Mouse (Mus musculus) limb, embryonic 12.5 days (tissue): ENCODE data around the gene Rasef. TPM values are rescaled to one million over a fixed set of nuclear protein-coding genes. Genes with fewer than 3 reads are reported as not detected.

Source experiments
- ATAC-seq: fragments of 200-750 bp; cut with Nextera tagmentation; 2 replicates; pipeline ENCODE4 v1.8.0; 2017; ENCODE audit warnings: low read depth, moderate TSS enrichment; ENCODE audit not compliant: insufficient number of reproducible peaks, insufficient read depth, low FRiP score, low TSS enrichment
- H3K27ac ChIP-seq: fragments of 300-500 bp; sonication (generic); 2 replicates; pipeline ENCODE4 v1.5.1; 2016; ENCODE audit warnings: mild to moderate bottlenecking, moderate library complexity
- H3K27me3 ChIP-seq: fragments of 300-500 bp; sonication (generic); 2 replicates; pipeline ENCODE4 v1.6.1; 2016; ENCODE audit warnings: mild to moderate bottlenecking, moderate library complexity
- H3K36me3 ChIP-seq: fragments of 300-500 bp; sonication (generic); 2 replicates; pipeline ENCODE4 v1.6.1; 2016; ENCODE audit warnings: mild to moderate bottlenecking, moderate library complexity
- H3K4me1 ChIP-seq: fragments of 300-500 bp; sonication (generic); replicated peaks from 2 replicates; pipeline ENCODE4 v1.6.1; 2016
- H3K4me2 ChIP-seq: fragments of 300-500 bp; sonication (generic); 2 replicates; pipeline ENCODE4 v1.6.1; 2016; ENCODE audit warnings: mild to moderate bottlenecking, moderate library complexity
- H3K4me3 ChIP-seq: fragments of 300-500 bp; sonication (generic); replicated peaks from 2 replicates; pipeline ENCODE4 v1.5.1; 2016; ENCODE audit warnings: mild to moderate bottlenecking
- H3K9ac ChIP-seq: fragments of 300-500 bp; sonication (generic); replicated peaks from 2 replicates; pipeline ENCODE4 v1.6.1; 2016; ENCODE audit warnings: mild to moderate bottlenecking, moderate library complexity
- H3K9me3 ChIP-seq: fragments of 300-500 bp; sonication (generic); 2 replicates; pipeline ENCODE4 v1.6.1; 2016; ENCODE audit warnings: mild to moderate bottlenecking, moderate library complexity
- WGBS: fragments of 180-500 bp; shearing (Covaris S2); methylation state at CpG from one replicate; pipeline ENCODE4 v1.1.7; 2016; 5-methylcytosine and 5-hydroxymethylcytosine counted together
- polyA plus RNA-seq: library from polyadenylated mRNA; unstranded; fragments of >200 nt; fragmentation: Nextera tagmentation; extraction: Ambion mirVana; gene quantifications from 2 replicates; pipeline ENCODE4 v1.2.1, GENCODE M21; 2016

Rasef gene
- 1.4 and 1.5 TPM in 2 replicates for polyA plus RNA-seq

DNA sequence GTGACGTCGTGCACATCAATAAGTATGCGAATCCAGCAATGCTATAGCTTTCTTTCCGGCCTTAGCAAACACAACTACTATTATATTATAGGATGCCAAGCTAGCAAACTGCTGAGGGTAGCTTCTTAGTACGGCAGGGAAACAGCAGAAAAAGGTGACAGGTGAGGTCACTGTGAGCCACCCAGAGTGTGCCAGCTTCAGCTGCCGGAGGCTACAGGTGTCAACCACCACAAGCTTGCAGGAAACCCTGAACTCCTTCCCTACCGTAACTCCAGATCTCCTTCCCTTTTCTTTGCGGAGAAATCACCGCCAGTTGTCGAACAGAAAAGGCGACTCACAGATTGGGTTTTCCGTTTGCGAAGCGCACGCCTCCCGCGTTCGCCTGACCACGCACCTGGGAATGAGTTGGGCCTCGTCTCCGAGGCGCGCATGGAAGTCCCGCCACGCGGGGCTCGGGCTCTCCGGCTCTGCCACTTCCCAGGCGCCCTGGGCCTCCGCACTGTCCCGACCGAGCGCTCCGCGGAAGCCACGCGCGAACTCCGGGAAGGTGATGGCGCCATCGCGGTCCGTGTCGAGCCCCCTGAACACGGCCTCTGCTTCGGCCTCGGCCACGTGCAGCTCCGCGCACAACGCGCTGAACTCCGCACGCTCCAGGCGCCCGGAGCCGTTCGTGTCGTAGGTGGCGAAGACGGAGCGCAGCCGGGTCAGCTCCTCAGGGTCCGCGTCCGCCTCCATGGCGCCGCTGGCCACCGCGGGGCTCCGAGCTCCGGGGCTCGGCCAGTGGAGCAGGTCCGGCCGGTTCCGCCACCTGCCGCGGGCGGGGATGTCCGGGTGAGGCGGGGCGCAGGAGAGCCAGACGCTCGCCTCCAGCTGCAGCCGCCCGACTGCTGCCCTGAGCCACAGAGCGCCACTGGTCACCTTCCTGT, at the start of gene Rasef:
TSS of gene Rasef (minus strand) at position 735 of the 926 bp plus-strand sequence.
- H3K9ac ChIP-seq = peak within 1 kb of the TSS; percentile 63
- 5% methylated on average over 78 of the region's 87 CpGs for WGBS
- no peaks in the 10 kb centered on the region for H3K9me3 ChIP-seq
- peak; percentile 80 for ATAC-seq
- no peaks in the 10 kb centered on the region for H3K36me3 ChIP-seq
- no peak within 1 kb of the TSS for H3K27ac ChIP-seq
- H3K27me3 ChIP-seq = peaks cover 30% of the 10 kb centered on the region
- peak within 1 kb of the TSS; percentile 97 for H3K4me2 ChIP-seq
- peak within 1 kb of the TSS; percentile 55 for H3K4me3 ChIP-seq
- H3K4me1 ChIP-seq = peaks cover 4% of the 10 kb centered on the region; the same call in 1 of the 2 replicates

DNA sequence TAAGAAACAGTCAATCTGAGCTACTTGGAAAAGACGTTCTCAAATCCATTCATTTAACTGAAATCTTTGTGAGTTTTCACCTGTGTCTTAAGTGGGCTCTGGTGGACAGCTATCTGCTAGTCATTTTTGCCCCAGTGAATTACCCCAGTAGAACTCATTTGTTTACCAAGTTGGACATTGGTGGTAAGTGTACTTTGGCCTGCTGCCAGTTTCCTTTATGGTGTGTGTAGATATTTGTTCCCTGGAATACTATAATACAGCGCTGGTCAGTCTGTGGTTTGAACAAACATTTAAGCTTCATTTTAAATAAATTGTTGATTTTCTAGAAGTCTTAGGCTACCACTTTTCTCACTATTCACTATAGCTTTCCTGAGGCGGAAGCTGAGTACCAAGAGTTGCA, 35.8 kb upstream of the Rasef start:
- Histone ChIP-seq H3K4me1 (no peaks in the 10 kb centered on the region), H3K4me3 (no peak overlapping the region), H3K36me3 (no peaks in the 10 kb centered on the region), H3K9me3 (no peaks in the 10 kb centered on the region), H3K4me2 (no peak overlapping the region), H3K27me3 (no peaks in the 10 kb centered on the region), H3K9ac (no peak overlapping the region), H3K27ac (no peak overlapping the region)
- WGBS = 81% methylated on average over 3 of the region's 3 CpGs
- ATAC-seq = no peak

DNA sequence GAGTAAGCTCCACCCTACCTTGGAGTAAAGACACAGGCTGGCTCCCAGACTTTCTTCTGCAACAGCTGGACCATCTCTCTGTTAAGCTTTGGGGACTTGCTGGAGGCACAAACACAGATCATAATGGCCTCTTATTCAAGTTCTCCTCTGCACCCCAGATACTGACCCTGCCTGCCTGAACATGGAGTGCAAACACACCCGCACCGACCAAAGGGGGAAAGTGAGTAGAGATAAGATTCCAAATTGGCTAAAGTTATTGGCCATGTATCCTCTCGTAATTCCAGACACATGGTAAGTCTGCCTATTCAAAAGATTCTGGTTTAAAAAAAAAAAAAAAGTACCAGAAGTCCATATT, 369 bp upstream of the Rasef start:
- H3K27me3 ChIP-seq = peaks cover 30% of the 10 kb centered on the region
- no peaks in the 10 kb centered on the region for H3K9me3 ChIP-seq
- 42% methylated on average over 3 of the region's 3 CpGs for WGBS
- peak overlapping the region; percentile 97 for H3K4me2 ChIP-seq
- peak overlapping the region; percentile 63; the same call in 1 of the 2 replicates for H3K9ac ChIP-seq
- ATAC-seq = no peak
- H3K4me1 ChIP-seq = peaks cover 4% of the 10 kb centered on the region; the same call in 1 of the 2 replicates
- peak overlapping the region; percentile 55 for H3K4me3 ChIP-seq
- H3K36me3 ChIP-seq = no peaks in the 10 kb centered on the region
- no peak overlapping the region for H3K27ac ChIP-seq

- Histone ChIP-seq H3K4me3 (no peak overlapping the region), H3K9ac (no peak overlapping the region), H3K36me3 (no peaks in the 10 kb centered on the region), H3K27ac (no peak overlapping the region), H3K9me3 (no peaks in the 10 kb centered on the region), H3K4me1 (peaks cover 4% of the 10 kb centered on the region; the same call in 1 of the 2 replicates), H3K4me2 (no peak overlapping the region), H3K27me3 (peaks cover 30% of the 10 kb centered on the region)
- 41% methylated on average over 6 of the region's 6 CpGs for WGBS
- ATAC-seq = no peak
These were observed 1.3 kb downstream of the Rasef start for GRCm38 (mm10) chr4:73789534-73789933.

DNA sequence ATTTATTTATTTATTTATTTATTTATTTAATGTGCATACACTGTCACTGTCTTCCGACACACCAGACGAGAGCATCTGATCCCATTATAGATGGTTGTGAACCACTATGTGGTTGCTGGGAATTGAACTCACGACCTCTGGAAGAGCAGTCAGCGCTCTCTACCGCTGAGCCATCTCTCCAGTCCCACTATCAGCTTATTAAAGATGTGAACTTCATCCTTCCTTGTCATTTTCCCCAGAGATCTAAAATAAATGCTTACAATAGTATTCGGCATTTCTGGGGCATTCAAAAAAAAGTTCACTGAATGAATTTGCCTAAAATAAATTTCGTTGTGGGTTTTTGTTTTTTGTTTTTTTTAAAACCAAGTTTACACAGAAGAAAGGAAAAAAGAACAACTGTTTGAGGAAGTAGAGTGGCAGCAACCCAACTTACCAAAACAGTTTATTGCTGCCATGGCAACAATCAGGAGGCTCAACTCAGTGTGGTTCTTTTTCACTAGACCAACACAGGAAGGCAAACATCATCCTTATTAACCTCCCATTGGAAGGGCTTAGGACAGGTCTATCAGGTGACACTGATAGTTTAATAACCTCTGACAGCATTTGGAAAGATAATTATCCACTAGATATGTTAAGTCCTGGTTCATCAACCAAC, 2.6 kb downstream of the Rasef start:
- peaks cover 30% of the 10 kb centered on the region for H3K27me3 ChIP-seq
- WGBS = 93% methylated on average over 7 of the region's 7 CpGs
- H3K4me1 ChIP-seq = peaks cover 4% of the 10 kb centered on the region; the same call in 1 of the 2 replicates
- H3K9me3 ChIP-seq = no peaks in the 10 kb centered on the region
- no peak overlapping the region for H3K4me2 ChIP-seq
- H3K36me3 ChIP-seq = no peaks in the 10 kb centered on the region
- no peak overlapping the region for H3K4me3 ChIP-seq
- ATAC-seq = no peak
- H3K27ac ChIP-seq = no peak overlapping the region
- no peak overlapping the region for H3K9ac ChIP-seq

DNA sequence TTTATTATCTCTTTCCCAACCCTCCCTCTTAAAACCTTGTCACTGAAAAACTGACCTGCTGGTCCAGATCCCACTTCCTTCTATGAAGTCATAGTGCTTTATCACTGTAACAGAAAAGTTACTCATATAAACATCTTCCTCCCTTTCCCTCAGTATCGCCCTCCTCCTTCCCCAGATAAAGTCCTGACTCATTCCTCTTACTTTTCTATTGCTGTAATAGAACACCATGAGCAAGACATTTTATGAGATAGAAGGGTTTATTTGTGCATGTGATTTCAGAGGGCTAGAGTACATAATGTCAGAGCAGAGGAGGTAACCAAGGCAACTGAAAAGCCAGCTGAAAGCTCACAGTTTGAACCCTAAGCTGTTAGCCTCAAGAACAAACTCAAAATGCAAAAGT, 6.6 kb downstream of the Rasef start:
- WGBS = 88% methylated on average over 1 of the region's 1 CpGs

DNA sequence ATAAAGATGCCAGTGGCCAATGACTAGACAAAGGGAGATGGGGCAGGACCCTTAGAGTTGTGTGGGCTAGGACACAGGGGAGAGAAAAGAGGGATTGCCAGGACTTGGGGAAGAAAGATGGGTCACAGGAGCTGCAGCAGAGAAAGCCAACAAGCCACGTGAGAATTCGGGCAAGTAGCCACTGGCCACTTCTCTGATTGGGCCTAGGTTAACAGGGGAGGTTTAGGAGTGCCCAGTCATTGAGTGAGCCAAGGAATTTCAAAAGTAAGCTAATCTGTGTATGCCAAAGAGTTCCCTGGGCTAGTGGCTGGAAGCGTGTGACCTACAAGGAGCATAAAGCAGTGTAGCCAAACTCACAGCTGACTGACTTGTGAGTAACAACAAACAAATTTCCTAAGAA, 9.7 kb downstream of the Rasef start:
- H3K27ac ChIP-seq = no peak overlapping the region
- H3K9ac ChIP-seq = no peak overlapping the region
- H3K4me2 ChIP-seq = no peak overlapping the region
- no peak for ATAC-seq
- no peak overlapping the region for H3K4me3 ChIP-seq
- no peaks in the 10 kb centered on the region for H3K36me3 ChIP-seq
- WGBS = 95% methylated on average over 3 of the region's 3 CpGs
- no peaks in the 10 kb centered on the region for H3K9me3 ChIP-seq
- no peaks in the 10 kb centered on the region for H3K27me3 ChIP-seq
- H3K4me1 ChIP-seq = no peaks in the 10 kb centered on the region

More for the DNA sequence above, 6.6 kb downstream of the Rasef start:
- no peak for ATAC-seq
- Histone ChIP-seq H3K9me3 (no peaks in the 10 kb centered on the region), H3K27ac (no peak overlapping the region), H3K4me3 (no peak overlapping the region), H3K4me1 (no peaks in the 10 kb centered on the region), H3K4me2 (no peak overlapping the region), H3K9ac (no peak overlapping the region), H3K36me3 (no peaks in the 10 kb centered on the region), H3K27me3 (peaks cover 2% of the 10 kb centered on the region; the same call in 1 of the 2 replicates)

DNA sequence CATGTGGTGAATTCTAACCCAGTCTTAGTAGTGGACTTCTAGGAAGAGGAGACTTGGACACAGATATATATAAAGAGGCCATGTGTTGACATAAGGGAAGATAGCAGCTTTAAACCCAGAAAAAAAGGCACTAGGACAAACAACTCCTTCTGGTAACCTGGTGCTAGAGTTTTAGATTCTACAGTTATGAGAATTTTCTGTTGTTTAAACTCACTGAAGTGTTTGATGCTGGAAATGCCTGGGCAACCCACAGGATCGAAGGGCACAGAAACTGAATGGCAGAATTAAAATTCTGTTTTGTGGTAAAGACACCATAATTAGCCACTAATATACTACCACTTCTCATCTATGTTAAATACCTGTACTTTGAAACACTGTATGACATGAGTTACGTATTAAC, 15.5 kb downstream of the Rasef start:
- no peak overlapping the region for H3K4me2 ChIP-seq
- no peaks in the 10 kb centered on the region for H3K9me3 ChIP-seq
- 90% methylated on average over 2 of the region's 2 CpGs for WGBS

DNA sequence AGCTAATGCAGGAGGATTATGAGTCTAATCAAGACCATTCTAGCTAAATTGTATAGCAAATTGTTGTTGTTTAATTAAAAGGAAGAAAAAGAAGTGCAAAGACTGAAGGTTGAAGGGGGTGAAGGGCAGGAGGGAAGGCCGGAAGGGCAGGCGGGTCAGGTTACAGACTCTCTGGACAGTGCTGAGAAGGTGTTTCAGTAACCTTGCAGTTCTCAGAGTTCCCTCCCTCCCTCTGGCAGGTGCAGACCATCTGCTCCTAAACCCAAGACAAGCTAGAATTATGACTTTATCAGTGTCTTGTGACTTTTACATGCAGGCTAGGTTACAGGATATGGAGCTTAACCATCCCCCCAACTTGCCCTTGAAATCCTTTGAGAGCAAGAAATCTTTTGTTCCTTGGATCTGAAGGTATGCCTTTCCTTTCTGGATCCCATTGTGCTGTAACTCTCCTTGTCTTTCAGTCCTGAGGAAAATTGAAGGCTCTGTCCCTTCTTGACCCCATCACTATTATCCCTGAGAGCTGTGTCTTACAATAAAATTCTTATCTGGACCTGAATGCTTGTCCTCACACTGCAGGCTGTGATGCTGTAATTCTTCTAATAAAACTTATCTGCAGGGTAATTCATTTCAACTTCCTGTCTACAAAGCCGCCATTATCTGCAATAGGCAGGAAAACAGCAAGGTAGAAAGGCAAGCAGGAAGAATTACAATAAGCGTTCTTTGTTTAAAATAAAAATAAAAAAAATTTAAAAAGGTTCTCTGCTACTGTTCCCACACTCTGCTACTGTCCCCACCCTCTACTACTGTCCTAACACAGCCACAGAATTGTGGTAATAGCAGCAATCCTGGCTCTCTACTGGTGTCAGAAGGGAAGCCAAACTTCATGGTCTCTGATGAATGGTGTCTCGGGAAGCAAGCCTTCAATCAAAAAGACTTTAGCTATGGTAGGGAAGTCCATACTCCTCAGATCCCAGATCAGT, 16.7 kb downstream of the Rasef start:
- 52% methylated on average over 5 of the region's 5 CpGs for WGBS
- Histone ChIP-seq H3K4me2 (no peak overlapping the region), H3K27me3 (no peaks in the 10 kb centered on the region), H3K9ac (no peak overlapping the region), H3K36me3 (no peaks in the 10 kb centered on the region), H3K9me3 (no peaks in the 10 kb centered on the region), H3K4me1 (peaks cover 14% of the 10 kb centered on the region), H3K4me3 (no peak overlapping the region), H3K27ac (no peak overlapping the region)
- ATAC-seq = peak; percentile 15; the same call in 1 of the 2 replicates

More for the DNA sequence above, 15.5 kb downstream of the Rasef start:
- no peaks in the 10 kb centered on the region for H3K27me3 ChIP-seq
- H3K4me3 ChIP-seq = no peak overlapping the region
- H3K9ac ChIP-seq = no peak overlapping the region
- H3K4me1 ChIP-seq = peaks cover 12% of the 10 kb centered on the region
- ATAC-seq = no peak
- H3K36me3 ChIP-seq = no peaks in the 10 kb centered on the region
- H3K27ac ChIP-seq = no peak overlapping the region

- H3K9ac ChIP-seq = no peak overlapping the region
- H3K4me3 ChIP-seq = no peak overlapping the region
- peaks cover 14% of the 10 kb centered on the region for H3K4me1 ChIP-seq
- H3K9me3 ChIP-seq = no peaks in the 10 kb centered on the region
- H3K4me2 ChIP-seq = no peak overlapping the region
- no peaks in the 10 kb centered on the region for H3K27me3 ChIP-seq
- ATAC-seq = no peak
- no peak overlapping the region for H3K27ac ChIP-seq
- no peaks in the 10 kb centered on the region for H3K36me3 ChIP-seq
These were observed 18.8 kb downstream of the Rasef start for GRCm38 (mm10) chr4:73772028-73772427.
